Mouse (Mus musculus): ENCODE results near the gene Zfp276.

GRCm38 (mm10) chr8:123245543-123245942 lies 8.5 kb upstream of the Zfp276 start:
- TF ChIP-seq POLR2A (IDR thresholded peaks at IDR 0.05; ENCODE audit: control insufficient read depth, low read depth, low read length) (no peak), CTCF (IDR thresholded peaks at IDR 0.05; ENCODE audit: control insufficient read depth, insufficient read depth, insufficient replicate concordance, low read depth, low read length) (no peak)

Measured in testis, adult 2 months (tissue).